Mouse (Mus musculus): ENCODE measurements around the gene Fgfr4.

Gene Fgfr4

GRCm38 (mm10) chr13:55209649-55210192 is 57.3 kb downstream of the Fgfr4 start, which contains the start of gene Nsd1:
Nsd1 (plus strand) TSS chr13:55209782.
- in situ Hi-C loops (cut with MboI, MseI) = no loop called here

GRCm38 (mm10) chr13:55210193-55210970 is 57.9 kb downstream of the Fgfr4 start:
- in situ Hi-C loops (cut with MboI, MseI) = no loop called here

GRCm38 (mm10) chr13:55210971-55211220 is 58.5 kb downstream of the Fgfr4 start:
- in situ Hi-C loops (cut with MboI, MseI) = no loop called here

DNA sequence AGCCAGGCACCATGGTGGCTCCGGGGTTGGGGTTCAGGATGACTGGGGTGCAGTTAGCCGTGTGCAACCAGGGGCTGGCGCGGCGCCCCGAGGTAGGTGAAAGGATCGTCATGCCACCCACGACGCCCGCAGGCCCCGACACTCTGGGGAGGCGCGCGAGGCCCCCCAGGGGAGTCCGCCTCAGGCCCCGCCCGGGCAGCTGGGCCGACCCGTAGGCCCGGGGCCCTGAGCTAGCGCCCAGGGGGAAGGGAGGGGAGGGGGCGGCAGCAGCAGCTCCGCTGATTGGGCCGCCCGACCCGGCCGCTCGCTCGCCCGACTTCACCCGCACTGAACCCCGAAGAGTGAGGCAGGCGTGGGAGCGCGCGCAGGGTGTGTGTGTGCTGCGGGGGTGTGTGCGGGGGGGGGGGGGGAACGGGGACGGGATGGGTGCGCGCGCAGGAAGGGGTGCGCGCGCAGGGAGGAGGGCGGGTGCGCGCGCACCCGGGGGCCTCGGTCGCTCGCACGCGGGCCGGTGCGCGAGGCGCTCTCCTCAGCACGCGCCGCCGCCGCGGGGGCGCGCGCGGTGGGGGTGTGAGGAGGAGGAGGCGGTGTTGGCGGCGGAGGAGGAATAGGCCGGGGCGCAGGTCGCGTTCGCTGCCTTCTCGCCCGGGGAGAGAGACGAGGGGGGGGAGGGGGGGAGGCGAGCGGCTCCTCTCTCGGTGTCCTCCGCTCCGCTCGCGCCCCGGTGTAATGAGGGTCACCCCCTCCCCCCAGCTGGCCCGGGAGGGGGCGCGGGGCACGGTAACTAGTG is 59.0 kb downstream of the Fgfr4 start:
- in situ Hi-C loops (cut with MboI, MseI) = no loop called here

DNA sequence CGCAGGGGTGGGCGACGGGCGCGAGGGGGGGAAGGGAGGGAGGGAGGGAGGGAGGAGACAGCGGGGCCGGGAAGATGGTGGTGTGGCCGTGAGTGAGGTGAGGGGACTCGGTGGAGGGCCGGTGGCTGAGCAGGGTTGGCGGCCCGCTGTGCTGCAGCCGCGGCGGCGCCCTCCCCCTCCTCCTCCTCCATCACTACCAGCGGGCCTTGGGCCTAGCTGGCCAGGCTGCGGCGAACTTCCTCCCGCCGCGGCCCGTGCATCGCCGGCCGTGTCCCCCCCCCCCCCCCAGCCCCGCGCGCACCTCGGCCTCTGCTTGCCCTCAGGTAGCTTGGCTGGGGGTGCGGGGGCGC is 59.5 kb downstream of the Fgfr4 start:
- in situ Hi-C loops (cut with MboI, MseI) = no loop called here

GRCm38 (mm10) chr13:55212361-55213137 is 60.1 kb downstream of the Fgfr4 start:
- in situ Hi-C loops (cut with MboI, MseI) = no loop called here

GRCm38 (mm10) chr13:55213138-55213806 is 60.8 kb downstream of the Fgfr4 start:
- in situ Hi-C loops (cut with MboI, MseI) = no loop called here
